Mouse (Mus musculus): ENCODE data around the gene Gm45021. TPM values are rescaled to one million over a fixed set of nuclear protein-coding genes. Genes with fewer than 3 reads are reported as not detected.

Gm45021 gene
- total RNA-seq, 1 experiment: not detected

Other genes with a start within 250 kb of the Gm45021 start
- gene Krba1, start 194.0 kb upstream of the Gm45021 start, total RNA-seq (2012; rRNA removed): 22.8 and 24.9 TPM in 2 replicates
- gene Zfp467, start 143.8 kb upstream of the Gm45021 start, total RNA-seq (2012; rRNA removed): 0.53 and 1.3 TPM in 2 replicates
- gene Sspo, start 141.4 kb upstream of the Gm45021 start, total RNA-seq (2012; rRNA removed): 0.27 and 1.2 TPM in 2 replicates
- gene Atp6v0e2, start 52.0 kb upstream of the Gm45021 start, total RNA-seq (2012; rRNA removed): 13.5 and 15.9 TPM in 2 replicates
- gene Lrrc61, start 34.8 kb upstream of the Gm45021 start, total RNA-seq (2012; rRNA removed): 2.0 and 5.1 TPM in 2 replicates
- 0.18 and 0.42 TPM in 2 replicates for gene Rarres2, start 16.8 kb upstream of the Gm45021 start, total RNA-seq (2012; rRNA removed)
- gene Repin1, start 4.3 kb downstream of the Gm45021 start, total RNA-seq (2012; rRNA removed): 17.4 and 22.8 TPM in 2 replicates
- gene Gm44965, start 4.3 kb downstream of the Gm45021 start, total RNA-seq (2012; rRNA removed): not detected in 2 replicates
- 3.5 and 3.8 TPM in 2 replicates for gene Zfp775, start 12.5 kb downstream of the Gm45021 start, total RNA-seq (2012; rRNA removed)
- gene AI854703, start 37.2 kb downstream of the Gm45021 start, total RNA-seq (2012; rRNA removed): 0.67 and 0.90 TPM in 2 replicates
- 0.11 and 0.22 TPM in 2 replicates for gene Gimap8, start 57.6 kb downstream of the Gm45021 start, total RNA-seq (2012; rRNA removed)
- 2.9 and 3.4 TPM in 2 replicates for gene Gimap9, start 86.5 kb downstream of the Gm45021 start, total RNA-seq (2012; rRNA removed)
- 0.26 and 0.67 TPM in 2 replicates for gene Gimap4, start 94.9 kb downstream of the Gm45021 start, total RNA-seq (2012; rRNA removed)
- gene Gimap6, start 118.6 kb downstream of the Gm45021 start, total RNA-seq (2012; rRNA removed): 0.36 TPM in 1 of 2 replicates, not detected in the other
- not detected in 2 replicates for gene Gm28053, start 129.0 kb downstream of the Gm45021 start, total RNA-seq (2012; rRNA removed)
- gene Gimap7, start 129.0 kb downstream of the Gm45021 start, total RNA-seq (2012; rRNA removed): not detected in 2 replicates
- 0.58 TPM in 1 of 2 replicates, not detected in the other for gene Gimap1, start 149.4 kb downstream of the Gm45021 start, total RNA-seq (2012; rRNA removed)
- 0.31 TPM in 1 of 2 replicates, not detected in the other for gene Gimap5, start 156.6 kb downstream of the Gm45021 start, total RNA-seq (2012; rRNA removed)
- 0.09 TPM in 1 of 2 replicates, not detected in the other for gene Gimap3, start 181.2 kb downstream of the Gm45021 start, total RNA-seq (2012; rRNA removed)